Mouse (Mus musculus) lung, embryonic 15.5 days (tissue): ENCODE measurements at regions not wholly inside any gene's neighbourhood (a gene's known extent, or its start where the extent isn't known, plus 50 kb on each side); places are given as distances from the start of the nearest gene placed in this dataset.

ENCODE experiments used
- ATAC-seq: fragments of 200-750 bp; cut with Nextera tagmentation; 2 replicates; pipeline ENCODE4 v1.8.0; 2017; ENCODE audit warnings: moderate number of reproducible peaks, borderline replicate concordance; ENCODE audit not compliant: low FRiP score, low TSS enrichment; ENCODE audit errors: extremely low read depth
- H3K27ac ChIP-seq: fragments of 300-500 bp; sonication (generic); 2 replicates; pipeline ENCODE4 v1.5.1; 2015; ENCODE audit warnings: moderate library complexity, mild to moderate bottlenecking, inconsistent platforms
- H3K27me3 ChIP-seq: fragments of 300-500 bp; sonication (generic); 2 replicates; pipeline ENCODE4 v1.6.1; 2015; ENCODE audit warnings: inconsistent platforms
- H3K36me3 ChIP-seq: fragments of 300-500 bp; sonication (generic); 2 replicates; pipeline ENCODE4 v1.6.1; 2015; ENCODE audit warnings: inconsistent platforms
- H3K4me1 ChIP-seq: fragments of 300-500 bp; sonication (generic); 2 replicates; pipeline ENCODE4 v1.6.1; 2015; ENCODE audit warnings: inconsistent platforms
- H3K4me2 ChIP-seq: fragments of 300-500 bp; sonication (generic); 2 replicates; pipeline ENCODE4 v1.6.1; 2015; ENCODE audit warnings: inconsistent platforms, mild to moderate bottlenecking, moderate library complexity
- H3K4me3 ChIP-seq: fragments of 300-500 bp; sonication (generic); 2 replicates; pipeline ENCODE4 v1.5.1; 2015; ENCODE audit warnings: mild to moderate bottlenecking, inconsistent platforms
- H3K9ac ChIP-seq: fragments of 300-500 bp; sonication (generic); 2 replicates; pipeline ENCODE4 v1.6.1; 2015; ENCODE audit warnings: inconsistent platforms
- H3K9me3 ChIP-seq: fragments of 300-500 bp; sonication (generic); 2 replicates; pipeline ENCODE4 v1.6.1; 2016; ENCODE audit warnings: inconsistent platforms
- WGBS: fragments of 180-500 bp; shearing (Covaris S2); methylation state at CpG from one replicate; pipeline ENCODE4 v1.1.7; 2015; 5-methylcytosine and 5-hydroxymethylcytosine counted together

DNA sequence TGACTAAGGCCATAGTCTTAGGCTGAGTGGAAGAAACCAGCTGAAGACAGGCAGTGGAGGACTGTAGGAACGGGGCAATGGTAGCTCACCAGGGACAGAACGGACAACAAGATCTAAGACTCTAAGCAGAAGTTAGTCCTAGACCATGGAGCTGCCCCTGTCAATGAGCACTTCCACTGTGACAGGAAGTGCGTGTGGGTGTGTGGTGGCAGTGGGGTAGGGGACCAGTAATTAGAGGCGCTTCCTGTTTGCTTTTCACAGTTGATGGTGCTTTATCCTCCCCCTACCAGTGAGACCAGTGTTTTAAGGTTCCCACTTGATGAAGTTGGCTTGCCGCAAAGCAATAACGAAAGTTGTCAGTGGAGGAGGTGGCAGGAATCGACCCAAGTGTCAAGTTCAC lies 168.4 kb upstream of the 4930535I16Rik start:
- Histone ChIP-seq H3K4me2 (no peak overlapping the region), H3K27ac (no peak overlapping the region), H3K9me3 (no peaks in the 10 kb centered on the region), H3K4me1 (no peaks in the 10 kb centered on the region), H3K9ac (no peak overlapping the region), H3K36me3 (no peaks in the 10 kb centered on the region), H3K4me3 (no peak overlapping the region), H3K27me3 (no peaks in the 10 kb centered on the region)
- no peak for ATAC-seq
- 74% methylated on average over 7 of the region's 7 CpGs for WGBS

- Histone ChIP-seq H3K4me2 (no peak overlapping the region), H3K4me3 (no peak overlapping the region), H3K27me3 (no peaks in the 10 kb centered on the region), H3K36me3 (no peaks in the 10 kb centered on the region), H3K9ac (no peak overlapping the region), H3K4me1 (no peaks in the 10 kb centered on the region), H3K27ac (no peak overlapping the region), H3K9me3 (no peaks in the 10 kb centered on the region)
- 55% methylated on average over 3 of the region's 3 CpGs for WGBS
- ATAC-seq, result no peak
Observed at GRCm38 (mm10) chr4:124079603-124080002, 161.8 kb upstream of the 4930535I16Rik start.

GRCm38 (mm10) chr4:124075551-124075950 lies 157.7 kb upstream of the 4930535I16Rik start:
- H3K36me3 ChIP-seq, result no peaks in the 10 kb centered on the region
- H3K4me1 ChIP-seq, result no peaks in the 10 kb centered on the region
- no peak overlapping the region for H3K4me2 ChIP-seq
- ATAC-seq, result no peak
- H3K27ac ChIP-seq, result no peak overlapping the region
- no peaks in the 10 kb centered on the region for H3K9me3 ChIP-seq
- 74% methylated on average over 5 of the region's 5 CpGs for WGBS
- H3K9ac ChIP-seq, result no peak overlapping the region
- H3K4me3 ChIP-seq, result no peak overlapping the region
- no peaks in the 10 kb centered on the region for H3K27me3 ChIP-seq

- Histone ChIP-seq H3K9me3 (no peaks in the 10 kb centered on the region), H3K4me1 (no peaks in the 10 kb centered on the region), H3K27me3 (no peaks in the 10 kb centered on the region), H3K36me3 (no peaks in the 10 kb centered on the region), H3K4me2 (no peak overlapping the region), H3K4me3 (no peak overlapping the region), H3K27ac (no peak overlapping the region), H3K9ac (no peak overlapping the region)
- no peak for ATAC-seq
- WGBS, result 86% methylated on average over 1 of the region's 1 CpGs
Observed at GRCm38 (mm10) chr4:124073646-124074045, 155.8 kb upstream of the 4930535I16Rik start.

DNA sequence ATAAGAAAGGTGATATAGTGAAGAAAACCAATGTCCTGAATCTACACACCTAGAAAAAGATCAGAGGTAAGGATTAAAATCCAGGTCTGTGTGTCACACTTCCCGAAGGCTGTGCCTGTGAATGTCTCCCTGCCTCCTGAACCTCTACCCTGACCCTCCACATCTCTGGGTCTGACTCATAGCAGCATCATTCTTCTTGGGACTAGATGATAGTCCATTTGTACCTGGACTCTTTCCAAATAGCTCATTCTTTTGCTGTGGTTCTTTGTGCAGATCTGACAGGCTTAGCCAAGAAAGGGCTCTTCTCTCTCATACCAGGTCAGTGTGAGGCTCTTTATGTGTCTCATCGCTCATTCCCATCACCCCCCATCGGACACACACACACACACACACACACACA lies 146.8 kb upstream of the 4930535I16Rik start:
- Histone ChIP-seq H3K27me3 (no peaks in the 10 kb centered on the region), H3K9ac (no peak overlapping the region), H3K36me3 (no peaks in the 10 kb centered on the region), H3K27ac (no peak overlapping the region), H3K4me1 (no peaks in the 10 kb centered on the region), H3K4me2 (no peak overlapping the region), H3K4me3 (no peak overlapping the region), H3K9me3 (no peaks in the 10 kb centered on the region)
- WGBS, result 71% methylated on average over 3 of the region's 3 CpGs
- ATAC-seq, result no peak

DNA sequence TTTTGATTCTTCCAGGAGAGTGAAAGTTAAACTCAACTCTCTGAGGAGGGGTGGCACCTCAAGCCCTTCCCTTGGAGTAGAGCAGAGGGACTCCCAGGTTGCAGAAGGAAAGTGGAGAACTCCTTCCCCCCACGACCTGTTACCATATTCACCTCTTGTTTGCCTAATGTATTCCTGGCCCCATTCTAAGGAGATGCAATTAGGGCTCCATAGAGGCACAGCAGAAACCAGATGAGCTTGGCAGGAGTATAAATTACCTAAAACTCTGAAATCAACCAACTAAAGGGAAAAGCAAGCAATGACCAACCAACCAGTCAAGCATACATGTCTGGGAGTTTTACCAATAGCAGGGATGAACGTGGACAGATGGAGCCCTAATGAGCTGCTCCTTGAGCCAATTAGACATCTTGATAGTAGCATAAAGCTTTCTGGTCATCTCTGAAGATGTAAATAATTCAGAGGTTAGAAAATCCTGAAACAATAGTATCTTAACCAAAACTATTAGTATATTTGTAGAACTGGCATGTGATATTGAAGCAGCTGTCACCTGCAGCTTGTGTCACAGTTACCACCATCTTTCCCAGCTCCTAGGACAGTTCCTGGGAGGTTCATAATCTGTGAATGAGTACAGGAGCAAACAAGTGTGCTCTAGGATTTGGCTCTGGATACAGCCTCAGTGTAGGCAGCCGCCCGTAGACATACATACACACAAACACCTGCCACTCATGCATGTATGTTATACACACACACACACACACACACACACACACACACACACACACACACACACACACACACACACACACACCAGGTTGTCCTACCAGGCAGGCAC lies 145.7 kb upstream of the 4930535I16Rik start:
- Histone ChIP-seq H3K27ac (no peak overlapping the region), H3K9ac (no peak overlapping the region), H3K4me2 (no peak overlapping the region), H3K36me3 (no peaks in the 10 kb centered on the region), H3K4me1 (no peaks in the 10 kb centered on the region), H3K9me3 (no peaks in the 10 kb centered on the region), H3K27me3 (no peaks in the 10 kb centered on the region), H3K4me3 (no peak overlapping the region)
- ATAC-seq, result no peak
- WGBS, result 66% methylated on average over 4 of the region's 4 CpGs

GRCm38 (mm10) chr4:124057607-124058006 lies 139.8 kb upstream of the 4930535I16Rik start:
- no peak for ATAC-seq
- Histone ChIP-seq H3K4me2 (no peak overlapping the region), H3K9me3 (no peaks in the 10 kb centered on the region), H3K27me3 (no peaks in the 10 kb centered on the region), H3K9ac (no peak overlapping the region), H3K27ac (no peak overlapping the region), H3K36me3 (no peaks in the 10 kb centered on the region), H3K4me1 (no peaks in the 10 kb centered on the region), H3K4me3 (no peak overlapping the region)
- WGBS, result 88% methylated on average over 8 of the region's 8 CpGs

DNA sequence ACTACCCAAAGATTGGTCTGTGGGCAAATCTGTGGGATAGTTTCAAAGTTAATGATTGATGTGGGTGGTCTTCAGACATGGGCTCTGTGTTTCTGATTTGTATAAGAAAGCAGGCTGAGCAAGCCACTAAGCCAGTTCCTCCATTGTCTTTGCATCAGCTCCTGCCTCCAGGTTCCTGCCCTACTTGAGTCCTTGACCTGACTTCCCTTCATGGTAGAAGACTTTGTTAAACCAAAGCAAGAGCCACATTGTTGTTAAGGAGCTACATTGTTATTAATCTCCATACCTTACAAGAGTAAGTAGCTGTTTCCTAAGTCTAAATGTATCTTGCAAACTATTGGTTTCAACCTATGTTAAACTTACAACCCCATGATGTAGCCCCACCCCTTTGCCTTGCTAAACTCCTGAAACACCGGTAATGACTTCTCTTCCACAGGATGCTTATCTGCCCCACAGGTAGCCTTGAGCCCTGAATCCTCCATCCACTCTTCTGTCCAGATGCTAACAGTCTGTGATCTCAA lies 136.5 kb upstream of the 4930535I16Rik start:
- no peak overlapping the region for H3K27ac ChIP-seq
- ATAC-seq, result no peak
- WGBS, result 53% methylated on average over 1 of the region's 1 CpGs
- no peaks in the 10 kb centered on the region for H3K27me3 ChIP-seq
- no peaks in the 10 kb centered on the region for H3K9me3 ChIP-seq
- H3K36me3 ChIP-seq, result no peaks in the 10 kb centered on the region
- no peaks in the 10 kb centered on the region for H3K4me1 ChIP-seq
- H3K4me3 ChIP-seq, result no peak overlapping the region
- no peak overlapping the region for H3K9ac ChIP-seq
- no peak overlapping the region for H3K4me2 ChIP-seq

DNA sequence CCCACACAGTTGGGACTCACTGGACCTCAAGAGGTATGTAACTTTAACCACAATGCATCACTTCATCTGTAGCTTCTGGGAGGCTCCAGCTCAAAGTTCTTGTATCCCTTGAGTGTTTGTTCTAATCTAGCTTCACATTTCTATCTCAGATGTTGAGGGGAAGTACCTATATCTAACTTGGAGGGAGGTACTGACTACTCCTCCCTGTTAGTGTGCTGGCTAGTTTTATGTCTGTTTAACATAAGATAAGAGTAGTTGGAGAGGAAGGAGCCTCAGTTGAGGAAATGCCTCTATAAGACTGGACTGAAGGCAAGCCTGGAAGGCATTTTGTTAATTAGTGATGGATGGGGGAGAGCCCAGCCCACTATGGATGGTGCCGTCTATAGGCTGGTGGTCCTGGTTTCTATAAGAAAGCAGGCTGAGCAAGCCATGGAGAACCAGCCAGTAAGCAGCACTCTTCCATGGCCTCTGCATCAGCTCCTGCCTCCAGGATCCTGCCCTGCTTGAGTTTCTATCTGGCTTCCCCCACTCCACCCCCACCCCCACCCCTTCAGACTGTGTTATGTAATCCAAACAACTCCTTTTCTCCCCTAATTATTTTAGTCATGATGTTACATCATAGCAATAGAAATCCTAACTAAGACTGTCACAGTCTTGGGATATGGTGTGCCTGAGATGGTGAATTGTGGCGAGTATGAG lies 135.7 kb upstream of the 4930535I16Rik start:
- no peak overlapping the region for H3K4me2 ChIP-seq
- no peak overlapping the region for H3K9ac ChIP-seq
- 75% methylated on average over 2 of the region's 2 CpGs for WGBS
- no peak overlapping the region for H3K4me3 ChIP-seq
- H3K9me3 ChIP-seq, result no peaks in the 10 kb centered on the region
- no peaks in the 10 kb centered on the region for H3K4me1 ChIP-seq
- H3K27me3 ChIP-seq, result no peaks in the 10 kb centered on the region
- H3K36me3 ChIP-seq, result no peaks in the 10 kb centered on the region
- H3K27ac ChIP-seq, result no peak overlapping the region
- ATAC-seq, result no peak

- H3K4me3 ChIP-seq, result no peak overlapping the region
- H3K9me3 ChIP-seq, result no peaks in the 10 kb centered on the region
- H3K9ac ChIP-seq, result no peak overlapping the region
- H3K4me2 ChIP-seq, result no peak overlapping the region
- H3K27me3 ChIP-seq, result no peaks in the 10 kb centered on the region
- no peak for ATAC-seq
- no peaks in the 10 kb centered on the region for H3K4me1 ChIP-seq
- 50% methylated on average over 2 of the region's 2 CpGs for WGBS
- no peak overlapping the region for H3K27ac ChIP-seq
- H3K36me3 ChIP-seq, result no peaks in the 10 kb centered on the region
Observed at GRCm38 (mm10) chr4:124052387-124052786, 134.6 kb upstream of the 4930535I16Rik start.

- Histone ChIP-seq H3K9me3 (no peaks in the 10 kb centered on the region), H3K4me3 (no peak overlapping the region), H3K27me3 (no peaks in the 10 kb centered on the region), H3K36me3 (no peaks in the 10 kb centered on the region), H3K27ac (no peak overlapping the region), H3K4me2 (no peak overlapping the region), H3K9ac (no peak overlapping the region), H3K4me1 (no peaks in the 10 kb centered on the region)
- ATAC-seq, result no peak
- 54% methylated on average over 12 of the region's 12 CpGs for WGBS
Observed at GRCm38 (mm10) chr4:124048348-124048831, 130.6 kb upstream of the 4930535I16Rik start.

GRCm38 (mm10) chr4:124047898-124048297 lies 130.1 kb upstream of the 4930535I16Rik start:
- 79% methylated on average over 3 of the region's 3 CpGs for WGBS
- Histone ChIP-seq H3K36me3 (no peaks in the 10 kb centered on the region), H3K9ac (no peak overlapping the region), H3K27ac (no peak overlapping the region), H3K4me3 (no peak overlapping the region), H3K4me2 (no peak overlapping the region), H3K27me3 (no peaks in the 10 kb centered on the region), H3K4me1 (no peaks in the 10 kb centered on the region), H3K9me3 (no peaks in the 10 kb centered on the region)
- no peak for ATAC-seq
